Mouse (Mus musculus) thymus, postnatal 36 days (tissue): Measurements from ENCODE around the gene Grip1.

Source experiments
- DNase-seq, 2 experiments: peaks; one replicate each; pipeline ENCODE4 v3.0.0; 2022; ENCODE audit warnings: mixed read lengths in 2 of 2

Gene Grip1

DNA sequence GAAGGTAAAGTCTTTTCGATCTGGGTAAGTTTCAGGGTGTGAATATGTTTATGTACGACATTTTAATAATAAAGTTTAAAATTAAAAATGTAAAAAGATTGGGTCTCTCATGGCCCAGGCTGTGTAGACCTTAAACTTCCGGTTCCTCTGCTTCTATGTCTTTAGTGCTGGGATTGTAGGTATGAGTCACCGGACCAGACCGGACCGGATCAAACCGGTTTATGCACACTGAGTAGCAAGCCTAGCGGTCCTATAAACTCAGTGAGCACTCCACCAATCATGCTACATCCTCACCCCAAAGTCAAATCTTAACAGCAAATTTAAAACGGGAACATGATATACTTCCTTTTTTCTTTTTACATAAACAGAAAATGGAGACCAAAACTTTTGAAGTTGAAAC is 530.7 kb downstream of the Grip1 start:
- DNase-seq = no peak

DNA sequence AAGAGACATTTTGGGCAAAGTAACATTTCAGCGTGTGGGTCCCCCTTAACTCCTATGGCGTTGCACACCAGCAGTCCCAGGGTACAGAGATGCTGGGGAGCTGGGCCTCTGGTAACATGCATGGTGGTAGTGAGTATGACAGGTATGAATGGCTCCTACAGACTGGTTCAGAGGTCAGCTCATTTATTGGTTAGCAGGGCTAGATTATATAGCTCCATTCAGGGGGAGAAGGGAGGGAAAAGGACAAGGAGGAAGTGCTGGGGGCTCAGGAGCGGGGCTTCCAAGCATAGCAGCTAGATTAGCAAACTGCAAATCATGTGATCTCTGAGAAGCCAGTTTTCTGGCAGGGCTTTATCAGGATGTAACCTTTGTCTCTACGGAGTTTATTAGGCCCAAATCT is 544.8 kb downstream of the Grip1 start:
- DNase-seq = no peak

DNA sequence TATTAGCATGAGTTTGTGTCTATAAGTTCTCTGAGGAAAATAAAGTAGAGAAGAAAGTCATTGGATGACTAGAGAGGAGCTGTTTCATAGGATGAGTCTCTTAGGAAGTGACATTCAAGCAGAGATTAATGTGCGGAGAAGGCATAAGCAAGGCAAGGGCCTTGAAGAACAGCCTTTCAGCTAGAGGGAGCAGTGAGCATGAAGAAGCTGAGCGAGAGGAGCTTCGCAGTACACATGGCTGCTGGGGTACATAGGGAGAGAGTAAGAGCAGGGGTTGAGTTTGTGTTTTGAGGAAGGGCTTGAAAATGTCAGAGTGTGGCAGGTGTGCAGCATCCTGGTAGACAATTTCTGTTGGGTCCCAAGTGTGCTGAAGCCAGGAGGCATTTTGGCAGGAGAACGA is 548.5 kb downstream of the Grip1 start:
- no peak for DNase-seq

DNA sequence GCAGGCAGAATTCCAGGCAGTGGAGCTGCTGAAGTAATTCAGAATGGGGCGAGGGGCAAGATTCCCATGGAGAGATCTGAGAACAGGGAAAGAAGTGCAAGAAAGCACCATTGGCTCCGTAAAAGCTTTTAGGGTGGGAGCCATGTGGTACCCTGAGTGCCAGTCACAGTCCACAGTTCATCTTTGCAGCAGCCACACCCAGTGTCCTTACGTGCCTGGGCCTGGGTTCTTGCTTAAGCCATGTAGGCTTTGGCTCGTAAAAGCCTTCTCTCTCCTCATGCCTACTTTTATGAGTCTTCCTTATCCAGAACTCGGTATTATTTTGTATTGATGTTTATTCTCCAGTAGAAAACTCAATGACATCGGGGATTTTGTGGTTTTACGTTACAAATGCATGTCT is 550.5 kb downstream of the Grip1 start:
- no peak for DNase-seq

- no peak for DNase-seq
These were observed 552.0 kb downstream of the Grip1 start for GRCm38 (mm10) chr10:120005581-120005980.

- DNase-seq = no peak
These were observed 558.7 kb downstream of the Grip1 start for GRCm38 (mm10) chr10:120012331-120012730.

DNA sequence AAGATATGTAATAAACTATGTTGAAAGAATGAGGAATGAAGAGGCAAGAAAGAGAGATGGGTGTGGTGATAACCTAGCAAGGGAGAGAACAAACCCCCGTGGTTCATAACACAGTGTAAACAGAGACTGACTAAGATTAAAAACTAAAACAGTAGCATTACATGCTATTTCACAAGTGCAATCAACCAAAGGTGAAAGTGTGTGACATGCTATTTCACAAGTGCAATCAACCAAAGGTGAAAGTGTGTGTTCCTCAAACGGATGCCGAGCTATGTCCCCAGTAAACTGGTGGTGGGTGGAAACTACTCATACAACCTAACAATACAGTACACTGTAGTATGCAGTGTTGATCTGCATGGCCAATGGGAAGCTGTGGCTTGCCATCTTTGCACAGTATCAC is 561.5 kb downstream of the Grip1 start:
- DNase-seq = no peak

DNA sequence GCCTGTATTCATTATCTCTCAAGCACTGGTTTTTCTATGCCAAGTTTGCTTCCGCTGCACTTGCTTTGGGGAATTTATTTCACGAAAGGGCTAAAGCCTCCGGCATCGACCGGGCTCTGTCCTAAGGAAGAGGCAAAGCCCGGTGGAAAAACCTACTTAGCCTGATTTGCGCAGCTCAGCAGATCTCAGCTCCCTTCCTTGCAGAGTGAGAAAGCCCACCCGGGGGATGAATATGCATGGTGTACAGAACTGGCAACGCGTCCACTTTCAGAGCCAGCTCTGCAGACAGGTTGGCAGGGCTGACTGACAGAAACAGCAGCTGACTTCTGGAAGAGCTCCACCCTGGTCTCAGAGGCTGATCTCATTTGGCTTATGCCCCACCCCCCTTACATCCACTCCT is 572.8 kb downstream of the Grip1 start:
- no peak for DNase-seq

DNA sequence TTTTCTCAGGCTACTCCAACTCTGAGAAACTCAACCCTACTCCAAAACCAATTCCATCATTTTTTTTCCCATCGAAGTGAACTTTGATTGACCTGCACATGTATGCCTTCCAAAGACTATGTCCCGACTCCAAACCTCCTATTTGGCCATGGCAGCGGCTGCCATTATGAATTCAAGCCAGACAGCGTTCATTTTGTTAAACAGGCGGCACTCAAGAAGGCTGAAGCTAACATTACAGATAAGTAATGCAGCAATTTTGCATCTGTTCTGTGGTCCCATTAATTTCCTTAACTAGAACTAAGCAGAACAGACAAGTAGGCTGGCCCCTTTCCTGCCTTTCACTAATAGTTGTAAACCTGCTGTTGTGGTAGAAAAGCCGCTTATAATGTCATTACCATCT is 577.3 kb downstream of the Grip1 start:
- DNase-seq = no peak

GRCm38 (mm10) chr10:120031316-120031715 is 577.7 kb downstream of the Grip1 start:
- DNase-seq = no peak

DNA sequence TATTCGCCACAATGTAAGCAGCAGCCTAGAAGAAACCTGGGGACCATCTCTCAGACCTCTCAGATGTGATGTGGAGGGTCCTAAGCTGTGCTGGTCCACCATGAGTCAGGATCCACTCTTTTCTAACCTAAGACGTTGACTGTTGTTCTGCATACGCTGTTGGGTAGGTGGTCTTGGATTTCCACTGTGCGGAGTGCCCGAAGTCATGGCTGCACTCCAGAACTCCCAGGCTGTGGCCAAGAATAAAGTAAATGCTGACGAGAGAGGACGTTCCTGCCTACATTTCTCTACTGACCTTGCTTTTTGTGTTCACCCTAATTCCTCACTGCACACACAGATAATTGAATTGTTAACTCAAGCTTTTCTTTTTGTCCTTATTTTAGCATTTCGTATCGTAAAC is 580.2 kb downstream of the Grip1 start:
- DNase-seq = no peak

DNA sequence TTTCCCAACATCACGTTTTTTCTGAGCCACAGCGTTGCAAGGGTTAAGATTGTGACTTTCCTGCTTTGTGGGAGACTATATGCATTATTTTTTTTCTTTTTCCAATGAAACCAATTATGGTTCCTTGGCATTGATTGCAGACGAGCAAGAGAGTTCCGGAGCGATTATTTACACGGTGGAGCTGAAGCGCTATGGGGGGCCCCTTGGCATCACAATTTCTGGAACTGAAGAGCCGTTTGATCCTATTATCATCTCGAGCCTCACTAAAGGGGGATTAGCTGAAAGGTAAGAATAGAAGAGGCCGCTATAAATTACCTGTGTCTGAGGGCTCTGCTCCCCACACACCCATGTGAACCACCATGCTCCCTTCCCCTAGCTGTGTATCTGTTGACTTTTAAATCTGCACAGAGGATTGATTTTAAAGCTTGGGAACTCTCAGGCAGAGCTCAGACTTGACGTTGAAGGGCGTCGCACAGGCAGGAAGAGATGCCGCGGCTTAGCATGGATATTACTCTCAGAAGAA is 581.6 kb downstream of the Grip1 start:
- DNase-seq = no peak

GRCm38 (mm10) chr10:120035824-120036223 is 582.2 kb downstream of the Grip1 start:
- no peak for DNase-seq

- no peak for DNase-seq
These were observed 584.6 kb downstream of the Grip1 start for GRCm38 (mm10) chr10:120038194-120038593.

GRCm38 (mm10) chr10:120044237-120044636 is 590.6 kb downstream of the Grip1 start:
- DNase-seq = no peak

- DNase-seq = no peak
These were observed 591.1 kb downstream of the Grip1 start for GRCm38 (mm10) chr10:120044714-120045234.

GRCm38 (mm10) chr10:120060579-120061237 is 607.1 kb downstream of the Grip1 start:
- no peak for DNase-seq

GRCm38 (mm10) chr10:120061238-120062130 is 607.9 kb downstream of the Grip1 start:
- DNase-seq = no peak

GRCm38 (mm10) chr10:120064424-120064823 is 610.8 kb downstream of the Grip1 start:
- peak; percentile 34 to 48 for DNase-seq

DNA sequence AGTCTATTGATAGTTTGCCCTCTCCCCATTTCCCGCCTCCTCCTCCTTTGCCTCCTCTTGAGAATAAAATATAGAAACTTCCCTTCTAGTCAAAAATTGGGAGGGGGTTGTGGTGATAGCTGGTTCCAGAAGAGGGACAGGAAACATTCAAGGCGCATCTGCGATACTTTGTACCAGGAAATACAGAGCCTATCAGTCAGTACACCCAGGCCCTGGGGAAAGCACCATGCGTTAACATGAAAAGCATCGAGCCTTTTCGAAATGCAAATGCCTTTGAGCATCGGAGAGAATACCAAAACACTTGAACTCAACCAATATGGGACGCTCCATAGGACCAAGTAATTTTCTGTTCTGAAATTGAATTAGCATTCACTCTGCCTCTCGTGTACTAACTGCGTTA is 612.7 kb downstream of the Grip1 start:
- DNase-seq = no peak

GRCm38 (mm10) chr10:120077850-120078249 is 624.2 kb downstream of the Grip1 start:
- no peak for DNase-seq

GRCm38 (mm10) chr10:120092548-120092947 is 638.9 kb downstream of the Grip1 start:
- no peak for DNase-seq

- DNase-seq = no peak
These were observed 641.5 kb downstream of the Grip1 start for GRCm38 (mm10) chr10:120095136-120095535.

DNA sequence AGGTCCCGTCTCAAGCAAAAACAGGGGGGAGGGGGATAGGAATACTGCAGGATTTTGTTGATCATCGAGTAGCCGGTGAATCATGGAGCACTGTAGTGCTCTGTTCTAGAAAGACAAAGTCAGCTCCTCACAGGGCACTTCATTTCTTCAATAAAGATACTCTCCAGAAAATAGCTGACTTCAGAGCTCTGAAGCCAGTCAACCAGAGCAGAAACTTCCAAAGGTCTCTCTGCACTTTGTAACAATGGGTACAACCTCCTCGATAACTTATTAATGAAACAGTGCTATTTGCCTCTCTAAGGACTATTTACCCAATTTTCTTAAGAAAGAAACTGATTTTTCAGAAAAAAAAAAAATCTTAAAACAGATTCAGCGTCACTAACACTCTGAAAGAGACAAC is 642.1 kb downstream of the Grip1 start:
- no peak for DNase-seq
